Mouse (Mus musculus): ENCODE results near the gene Litaf. TPM values are rescaled to one million over a fixed set of nuclear protein-coding genes. Genes with fewer than 3 reads are reported as not detected.
"Not testable (repeated sequence)": the region's sequence is repeated elsewhere in the genome, so short reads cannot be mapped to it uniquely, and the experiment has no call there.

Gene Litaf
- total RNA-seq, 2 experiments from 2014 or later, result 10.0 to 22.2 TPM

- ATAC-seq (replicated peaks; ENCODE audit: low FRiP score, poor library complexity, severe bottlenecking), result no peak
Observed at GRCm38 (mm10) chr16:10967756-10968155, 98.2 kb downstream of the Litaf start.

GRCm38 (mm10) chr16:10967013-10967412 lies 98.9 kb downstream of the Litaf start:
- ATAC-seq (replicated peaks; ENCODE audit: low FRiP score, poor library complexity, severe bottlenecking), result no peak

- ATAC-seq (replicated peaks; ENCODE audit: low FRiP score, poor library complexity, severe bottlenecking), result no peak
Observed at GRCm38 (mm10) chr16:10965034-10965433, 100.9 kb downstream of the Litaf start.

GRCm38 (mm10) chr16:10960916-10961315 lies 105.0 kb downstream of the Litaf start:
- ATAC-seq (replicated peaks; ENCODE audit: low FRiP score, poor library complexity, severe bottlenecking), result no peak

- no peak for ATAC-seq (replicated peaks; ENCODE audit: low FRiP score, poor library complexity, severe bottlenecking)
Observed at GRCm38 (mm10) chr16:10958763-10959440, 107.1 kb downstream of the Litaf start.

- ATAC-seq (replicated peaks; ENCODE audit: low FRiP score, poor library complexity, severe bottlenecking), result not testable (repeated sequence)
Observed at GRCm38 (mm10) chr16:10958307-10958706, 107.7 kb downstream of the Litaf start.

GRCm38 (mm10) chr16:10957794-10958193 lies 108.2 kb downstream of the Litaf start:
- no peak for ATAC-seq (replicated peaks; ENCODE audit: low FRiP score, poor library complexity, severe bottlenecking)

GRCm38 (mm10) chr16:10956938-10957685 lies 108.8 kb downstream of the Litaf start:
- no peak for ATAC-seq (replicated peaks; ENCODE audit: low FRiP score, poor library complexity, severe bottlenecking)

GRCm38 (mm10) chr16:10955078-10955477 lies 110.9 kb downstream of the Litaf start:
- no peak for ATAC-seq (replicated peaks; ENCODE audit: low FRiP score, poor library complexity, severe bottlenecking)

GRCm38 (mm10) chr16:10952881-10953280 lies 113.1 kb downstream of the Litaf start:
- no peak for ATAC-seq (replicated peaks; ENCODE audit: low FRiP score, poor library complexity, severe bottlenecking)

- no peak for ATAC-seq (replicated peaks; ENCODE audit: low FRiP score, poor library complexity, severe bottlenecking)
Observed at GRCm38 (mm10) chr16:10952071-10952470, 113.9 kb downstream of the Litaf start.

- ATAC-seq (replicated peaks; ENCODE audit: low FRiP score, poor library complexity, severe bottlenecking), result no peak
Observed at GRCm38 (mm10) chr16:10951581-10951980, 114.4 kb downstream of the Litaf start.

GRCm38 (mm10) chr16:10950539-10950938 lies 115.4 kb downstream of the Litaf start:
- no peak for ATAC-seq (replicated peaks; ENCODE audit: low FRiP score, poor library complexity, severe bottlenecking)

GRCm38 (mm10) chr16:10947724-10948123 lies 118.2 kb downstream of the Litaf start:
- no peak for ATAC-seq (replicated peaks; ENCODE audit: low FRiP score, poor library complexity, severe bottlenecking)

GRCm38 (mm10) chr16:10945381-10946127 lies 120.4 kb downstream of the Litaf start:
- no peak for ATAC-seq (replicated peaks; ENCODE audit: low FRiP score, poor library complexity, severe bottlenecking)

GRCm38 (mm10) chr16:10944545-10944944 lies 121.4 kb downstream of the Litaf start:
- no peak for ATAC-seq (replicated peaks; ENCODE audit: low FRiP score, poor library complexity, severe bottlenecking)

GRCm38 (mm10) chr16:10943257-10943656 lies 122.7 kb downstream of the Litaf start:
- ATAC-seq (replicated peaks; ENCODE audit: low FRiP score, poor library complexity, severe bottlenecking), result no peak

GRCm38 (mm10) chr16:10940661-10941060 lies 125.3 kb downstream of the Litaf start:
- ATAC-seq (replicated peaks; ENCODE audit: low FRiP score, poor library complexity, severe bottlenecking), result no peak

- ATAC-seq (replicated peaks; ENCODE audit: low FRiP score, poor library complexity, severe bottlenecking), result no peak
Observed at GRCm38 (mm10) chr16:10939932-10940331, 126.0 kb downstream of the Litaf start.

- no peak for ATAC-seq (replicated peaks; ENCODE audit: low FRiP score, poor library complexity, severe bottlenecking)
Observed at GRCm38 (mm10) chr16:10937497-10937896, 128.5 kb downstream of the Litaf start.

All from erythroid progenitor cell, adult 5-6 weeks (primary cell).